ENCODE assay signal across 9 mouse cellular contexts in the genomic region with DNA sequence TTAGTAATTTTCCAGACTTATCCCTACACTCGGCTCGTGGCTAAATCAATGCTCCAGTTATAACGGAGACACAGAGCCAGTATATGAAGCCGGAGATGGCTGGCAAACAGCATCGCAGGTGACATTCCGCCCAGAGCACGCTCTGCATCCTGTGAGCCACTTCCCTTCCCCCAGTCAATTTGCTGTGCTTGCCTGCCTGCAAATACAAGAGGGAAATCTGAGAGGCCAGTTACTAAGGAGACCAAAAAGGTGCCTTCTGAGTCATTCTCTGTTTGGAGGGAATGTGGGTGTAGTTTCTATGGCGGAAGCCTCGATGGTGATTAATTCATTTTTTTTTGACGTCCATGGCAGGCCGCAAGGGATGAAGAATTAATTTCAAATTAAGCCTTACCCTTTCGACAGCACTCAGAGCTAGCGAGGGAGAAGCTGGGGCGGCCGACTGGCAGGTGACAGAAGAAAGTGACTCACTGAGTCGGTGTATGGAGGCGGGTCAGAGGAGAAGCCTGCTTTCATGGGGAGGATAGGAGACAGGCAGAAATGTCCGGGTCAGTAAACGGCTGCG.
DNase-seq lines count a peak whose midpoint lies in the region; ATAC-seq lines count a peak whose summit lies in the region.
"Had no signal": no experiment of that assay in that cellular context is flagged by ENCODE, and none has a peak within 500 bp of the region (broad histone marks: within the 10 kb centered on the region; RNA-seq: fewer than 3 reads in every experiment).

No protein-coding gene starts in this region.

- no peak overlapping the region for H3K4me3 ChIP-seq in forebrain, embryonic 15.5 days

- 0 out of 2 replicates have a peak overlapping the region, but pooled peaks have one; percentile 1 for H3K27ac ChIP-seq in forebrain, embryonic 15.5 days (replicated peaks)

- H3K36me3 ChIP-seq in forebrain, embryonic 15.5 days, result no peaks in the 10 kb centered on the region

- DNase-seq in cerebellum, adult 11 months, result peak; percentile 1
- DNase-seq in cerebellum, adult 11-12 months, result no peak
- peak; percentile 17 for DNase-seq in thymus, postnatal 14 days
- DNase-seq in thymus, postnatal 0 days (ENCODE audit: low spot score), result no peak
- DNase-seq in left cerebral cortex, adult 18-20 months (ENCODE audit: low spot score in 2 of 2), result peak; percentile 56 to 62
- DNase-seq in right cerebral cortex, adult 2 months (ENCODE audit: low spot score in 2 of 2), result peak; percentile 65 to 71
- no peak for DNase-seq in heart, adult 9 months (ENCODE audit: low spot score in 2 of 2)

- H3K4me2 ChIP-seq in forebrain, embryonic 15.5 days (replicated peaks), result peak overlapping the region; percentile 7; the same call in 1 of the 2 replicates

- WGBS in forebrain, embryonic 15.5 days, result 41% methylated on average over 20 of the region's 20 CpGs

- H3K9me3 ChIP-seq in forebrain, embryonic 15.5 days, result no peaks in the 10 kb centered on the region

- H3K4me1 ChIP-seq in forebrain, embryonic 15.5 days, result no peaks in the 10 kb centered on the region

- peak; percentile 66 for ATAC-seq in forebrain, embryonic 15.5 days (replicated peaks)

- no peak overlapping the region for H3K9ac ChIP-seq in forebrain, embryonic 15.5 days (replicated peaks)

- no peaks in the 10 kb centered on the region for H3K27me3 ChIP-seq in forebrain, embryonic 15.5 days
- H3K27me3 ChIP-seq: CH12.LX had no signal

Comparison
In these comparisons a context has a peak if more than half of its experiments do, and no peak if none do; other contexts are left out.
1. DNase-seq: peak in cerebellum, adult 11 months (single experiment), thymus, postnatal 14 days (single experiment), left cerebral cortex, adult 18-20 months (2 of 2) and right cerebral cortex, adult 2 months (2 of 2); none in cerebellum, adult 11-12 months (single experiment), thymus, postnatal 0 days (single experiment) and heart, adult 9 months (0 of 2).